Mouse (Mus musculus) gonadal fat pad, adult 2 months (tissue): ENCODE measurements around the gene Megf11. TPM values are rescaled to one million over a fixed set of nuclear protein-coding genes. Genes with fewer than 3 reads are reported as not detected.
A peak's percentile ranks its signal among the peaks of the same experiment; 100 is the strongest.
"Not testable (repeated sequence)": the region's sequence is repeated elsewhere in the genome, so short reads cannot be mapped to it uniquely, and the experiment has no call there.

Experiments used
- DNase-seq: peaks from one replicate; pipeline ENCODE4 v3.0.0-alpha.2; 2012; ENCODE audit warnings: low read depth
- polyA plus RNA-seq: library from polyadenylated mRNA; depleted of rRNA; stranded (reverse); fragments of >200 nt; gene quantifications from 2 replicates; pipeline ENCODE4 v1.2.3, GENCODE M21; 2012

Megf11 gene
- polyA plus RNA-seq, 1 experiment, result 0.39 TPM

GRCm38 (mm10) chr9:64645462-64645861 is 260.0 kb downstream of the Megf11 start:
- no peak for DNase-seq

DNA sequence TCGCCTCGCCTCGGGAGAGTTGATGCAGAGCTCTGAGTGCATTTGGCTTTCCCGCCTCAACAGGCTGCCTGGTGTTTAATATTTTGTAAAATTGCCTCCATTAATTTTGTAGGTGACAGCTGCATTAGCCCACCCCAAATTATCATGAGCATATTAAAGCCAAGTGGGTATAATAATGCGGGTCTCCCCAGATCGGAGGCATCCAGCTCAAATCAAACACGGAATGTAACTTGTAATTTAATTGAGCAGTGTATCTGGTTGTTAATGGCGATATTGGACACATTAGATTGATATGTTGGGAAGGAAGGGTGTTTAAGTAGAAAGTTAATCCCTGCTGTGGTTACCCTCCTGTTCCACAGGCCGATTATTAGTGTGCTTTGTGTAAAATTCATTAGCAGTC is 264.0 kb downstream of the Megf11 start:
- DNase-seq, result no peak

DNA sequence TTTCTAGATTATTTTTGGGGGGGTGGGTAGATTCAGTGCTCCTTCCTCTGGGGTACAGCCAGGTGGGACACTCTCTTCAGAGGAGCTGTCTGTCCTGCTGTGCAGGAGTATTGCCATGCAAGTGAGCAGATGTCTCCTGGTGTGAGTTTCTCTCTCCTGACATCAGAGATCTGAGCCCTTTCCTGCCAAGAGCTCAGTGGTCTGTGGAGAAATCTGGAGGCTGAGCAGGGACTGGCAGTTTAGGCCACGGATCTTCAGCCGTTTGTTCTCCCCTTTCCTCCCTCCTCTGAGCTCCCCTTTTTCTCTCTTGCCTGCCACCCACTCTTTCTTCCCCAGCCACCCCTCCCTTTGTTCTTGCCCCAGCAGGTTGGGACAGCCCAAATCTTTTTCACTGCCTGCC is 264.5 kb downstream of the Megf11 start:
- no peak for DNase-seq

GRCm38 (mm10) chr9:64651181-64651580 is 265.8 kb downstream of the Megf11 start:
- DNase-seq, result no peak

GRCm38 (mm10) chr9:64651689-64652088 is 266.3 kb downstream of the Megf11 start:
- DNase-seq, result no peak

DNA sequence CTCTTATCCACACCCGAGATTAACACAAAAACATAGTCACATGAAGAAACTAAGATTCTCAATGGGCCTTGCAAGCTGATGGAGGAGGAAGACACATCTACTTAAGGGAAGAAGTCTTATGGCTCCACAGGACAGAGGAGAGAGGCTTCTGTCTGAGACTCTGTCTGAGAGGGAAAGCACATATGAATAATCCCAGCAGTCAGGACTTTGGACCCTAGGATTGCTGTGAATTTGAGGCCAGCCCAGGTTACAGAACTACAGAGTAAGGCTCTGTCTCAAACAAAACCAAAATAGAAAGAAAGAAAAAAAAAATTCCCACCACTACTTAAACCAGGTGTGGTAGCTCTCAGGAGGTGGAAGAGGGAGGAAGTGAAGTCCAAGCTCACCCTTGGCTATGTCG is 266.7 kb downstream of the Megf11 start:
- no peak for DNase-seq

- no peak for DNase-seq
These were observed 267.5 kb downstream of the Megf11 start for GRCm38 (mm10) chr9:64652841-64653361.

DNA sequence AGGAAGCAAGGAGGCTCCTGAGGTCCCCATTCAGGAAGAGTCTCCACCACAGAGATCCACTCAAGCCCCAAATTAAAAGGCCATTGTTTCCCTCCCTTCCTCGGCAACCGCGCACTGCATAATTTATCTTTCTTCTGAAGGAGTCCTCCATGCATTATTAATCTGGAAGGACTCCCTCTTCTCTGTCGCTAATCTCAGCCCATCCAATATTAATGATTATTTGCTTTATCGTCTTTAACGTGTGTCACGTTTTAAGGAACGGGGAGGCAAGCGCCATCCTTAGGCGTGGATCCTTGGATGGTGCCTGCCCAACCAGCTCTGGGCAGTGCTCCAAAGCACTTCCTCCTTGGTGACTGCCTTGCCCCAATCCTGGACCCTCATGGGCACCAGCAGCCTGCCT is 269.3 kb downstream of the Megf11 start:
- DNase-seq, result no peak

DNA sequence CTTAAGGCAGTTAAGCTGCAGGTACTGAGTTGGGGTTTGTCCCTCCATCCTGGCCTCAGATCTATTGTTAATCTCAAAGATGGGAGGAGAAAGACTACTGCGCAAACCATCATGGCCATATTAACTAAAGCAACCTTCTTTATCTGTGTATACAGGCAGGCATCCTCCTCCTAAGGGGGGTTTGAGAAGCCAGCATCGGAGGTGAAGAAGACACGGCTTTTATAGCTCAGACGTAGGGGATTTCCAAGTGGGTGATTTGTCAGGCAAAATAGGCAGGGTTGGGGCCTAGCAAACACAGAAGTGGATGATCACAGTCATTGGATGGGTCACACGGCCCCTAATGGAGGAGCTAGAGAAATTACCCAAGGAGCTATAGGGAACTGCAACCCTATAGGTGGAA is 271.2 kb downstream of the Megf11 start:
- no peak for DNase-seq

DNA sequence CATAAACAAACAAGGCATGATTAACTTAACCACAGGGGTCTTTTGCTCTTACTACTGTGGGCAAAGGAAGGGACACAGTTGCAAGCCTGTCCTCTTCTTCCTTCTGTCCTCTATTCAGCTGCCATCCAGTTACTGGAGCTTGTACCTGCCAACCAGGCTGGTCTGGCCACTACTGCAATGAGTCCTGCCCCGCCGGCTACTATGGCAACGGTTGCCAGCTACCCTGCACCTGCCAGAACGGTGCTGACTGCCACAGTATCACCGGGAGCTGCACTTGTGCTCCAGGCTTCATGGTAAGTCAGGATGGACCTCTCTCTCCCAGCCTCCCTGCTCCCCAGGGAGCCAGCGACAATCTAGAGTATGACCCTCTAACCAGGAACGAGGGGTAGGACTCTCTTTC is 274.8 kb downstream of the Megf11 start:
- no peak for DNase-seq

GRCm38 (mm10) chr9:64664612-64665011 is 279.2 kb downstream of the Megf11 start:
- DNase-seq, result no peak

- no peak for DNase-seq
These were observed 281.1 kb downstream of the Megf11 start for GRCm38 (mm10) chr9:64666549-64666948.

DNA sequence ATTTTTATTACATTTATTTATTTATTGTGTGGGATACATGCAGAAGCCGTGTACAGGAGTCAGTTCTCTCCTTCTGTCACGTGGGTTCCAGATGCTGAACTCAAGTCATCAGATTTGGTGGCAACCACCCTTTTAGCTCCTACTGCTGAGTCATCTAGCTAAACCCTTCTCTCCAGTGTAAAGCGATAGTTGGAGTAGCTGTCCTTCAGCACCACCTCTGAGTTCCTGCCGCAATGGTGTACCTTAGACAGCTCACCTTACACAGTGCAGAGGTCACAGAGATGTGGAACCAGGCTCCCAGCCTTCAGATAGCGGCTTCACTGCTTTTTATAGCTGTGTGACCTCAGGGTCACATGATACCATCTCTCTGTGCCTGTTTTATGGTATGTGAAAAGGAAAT is 282.1 kb downstream of the Megf11 start:
- no peak for DNase-seq

GRCm38 (mm10) chr9:64668001-64668400 is 282.6 kb downstream of the Megf11 start:
- no peak for DNase-seq

- not testable (repeated sequence) for DNase-seq
These were observed 286.2 kb downstream of the Megf11 start for GRCm38 (mm10) chr9:64671341-64672319.

DNA sequence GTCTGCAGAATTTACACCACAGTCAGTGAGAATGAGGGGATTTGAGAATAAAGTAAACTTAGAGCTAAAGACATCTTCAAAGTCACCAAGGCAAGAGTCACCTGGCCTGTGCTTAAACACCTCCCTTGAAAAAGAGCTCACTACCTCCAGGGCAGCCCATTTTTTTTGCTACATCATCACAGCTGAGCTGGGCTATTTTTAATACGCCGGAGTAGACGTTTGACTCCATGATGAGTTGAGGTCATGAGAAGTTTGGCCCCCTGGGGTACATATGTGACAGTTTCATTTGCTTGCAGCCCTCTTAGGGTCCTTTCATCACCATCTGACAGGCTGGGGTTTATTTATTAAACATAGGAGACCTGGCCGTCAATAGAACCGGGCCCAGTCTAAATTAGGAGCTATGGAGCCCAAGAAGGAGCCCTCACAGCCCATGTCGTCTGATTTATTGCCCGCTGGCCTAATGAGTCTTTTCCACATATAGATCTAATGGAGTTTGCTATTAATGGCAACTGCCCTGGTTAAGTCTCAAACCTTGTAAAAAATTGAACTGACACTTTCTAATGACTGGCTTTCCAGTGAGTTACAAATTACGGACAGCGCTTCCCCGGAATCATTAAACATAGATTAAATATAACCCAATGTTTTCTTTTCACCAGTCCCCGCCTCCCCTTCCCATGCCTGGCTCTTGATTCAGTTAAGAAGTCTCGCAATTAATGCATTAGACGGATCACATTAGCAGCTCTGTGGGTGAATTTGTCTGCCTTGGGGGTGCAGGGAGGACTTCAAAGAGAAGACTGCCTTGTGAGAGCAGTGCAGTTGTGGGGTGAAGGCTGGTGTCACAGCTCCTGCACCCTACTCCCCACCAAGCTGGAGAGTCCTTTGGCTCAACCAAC is 301.9 kb downstream of the Megf11 start:
- DNase-seq, result no peak

- DNase-seq, result no peak
These were observed 302.6 kb downstream of the Megf11 start for GRCm38 (mm10) chr9:64688015-64688394.

DNA sequence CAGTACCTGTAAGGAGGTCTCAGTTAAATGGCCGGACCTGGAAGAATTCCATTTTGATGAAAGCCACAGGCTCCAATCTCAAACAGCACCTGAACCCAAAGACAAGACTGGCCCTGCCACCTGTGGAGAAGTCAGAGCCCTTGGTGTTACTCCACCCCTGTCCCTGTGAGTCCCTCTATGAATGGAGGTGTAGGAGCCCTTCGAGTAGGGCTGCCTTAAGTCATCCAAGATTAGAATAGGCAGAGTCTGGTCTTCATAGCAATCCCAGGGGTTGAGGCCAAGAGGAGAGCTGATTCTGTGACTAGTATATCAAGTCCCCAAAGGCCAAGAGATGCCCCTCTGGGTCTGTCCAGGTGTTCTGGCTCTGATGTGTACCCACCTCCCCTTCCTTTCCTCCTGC is 305.3 kb downstream of the Megf11 start:
- no peak for DNase-seq

DNA sequence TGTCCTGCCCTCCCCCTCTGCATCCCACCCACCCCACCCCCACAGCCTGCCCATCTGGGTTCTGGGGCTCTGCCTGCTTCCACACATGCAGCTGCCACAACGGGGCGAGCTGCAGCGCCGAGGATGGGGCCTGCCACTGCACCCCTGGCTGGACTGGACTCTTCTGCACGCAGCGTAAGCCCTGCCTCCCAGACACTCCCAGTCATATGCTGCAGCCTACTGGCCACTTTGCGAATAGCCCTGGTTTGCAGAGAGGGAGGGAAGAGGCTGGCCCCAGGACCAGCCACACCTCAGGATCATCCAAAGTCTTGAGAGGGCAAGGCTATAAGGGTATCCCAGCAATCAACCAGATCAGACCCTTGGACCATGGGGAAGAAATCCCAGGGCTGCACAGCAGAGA is 305.8 kb downstream of the Megf11 start:
- no peak for DNase-seq

- DNase-seq, result no peak
These were observed 307.7 kb downstream of the Megf11 start for GRCm38 (mm10) chr9:64693094-64693493.

DNA sequence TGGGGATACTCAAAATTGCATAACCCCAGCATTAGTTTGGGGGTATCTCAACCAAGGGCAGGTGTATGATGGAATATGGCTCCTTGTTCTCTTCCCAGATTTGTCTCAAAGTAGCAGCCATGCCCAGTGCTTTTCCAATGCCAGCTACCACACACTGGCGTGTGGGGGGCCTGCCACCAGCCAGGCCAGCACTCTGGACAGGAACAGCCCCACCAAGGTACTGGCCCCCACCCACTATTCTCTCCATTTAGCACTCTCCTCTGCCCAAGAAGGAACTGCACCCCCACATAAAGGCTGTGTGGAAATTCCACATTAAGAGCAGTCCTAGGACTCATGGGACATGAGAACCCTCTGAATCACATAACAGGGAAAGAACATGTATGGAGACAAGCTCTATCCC is 309.8 kb downstream of the Megf11 start:
- no peak for DNase-seq

DNA sequence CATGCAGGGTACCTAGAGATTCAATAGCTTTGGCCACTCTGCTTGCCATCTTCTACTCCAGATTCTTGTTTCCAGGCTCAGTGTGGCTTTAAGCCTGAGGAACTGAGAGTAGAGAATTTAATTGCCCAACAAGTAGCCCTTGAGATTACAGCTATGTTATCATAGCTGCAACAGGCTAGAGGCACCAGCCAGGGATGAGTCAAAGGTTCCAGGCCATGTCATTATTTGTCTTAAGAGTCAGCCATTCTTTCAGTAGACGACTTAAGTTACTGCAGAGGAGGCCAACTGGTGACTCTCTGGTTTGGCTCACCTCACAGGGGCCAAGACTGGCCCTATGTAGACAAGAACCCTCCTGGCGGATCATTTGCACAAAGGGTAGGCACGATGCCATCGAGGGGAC is 311.0 kb downstream of the Megf11 start:
- peak; percentile 20 for DNase-seq
